Mouse (Mus musculus): ENCODE results near the gene Pde4c. TPM values are rescaled to one million over a fixed set of nuclear protein-coding genes. Genes with fewer than 3 reads are reported as not detected.

Gene Pde4c
- polyA plus RNA-seq, 1 experiment, result 6.2 TPM

GRCm38 (mm10) chr8:70725792-70726447, 2.4 kb downstream of the Pde4c start:
- Histone ChIP-seq H3K4me3 (ENCODE audit: control insufficient read depth, insufficient read depth, low read length) (no peak overlapping the region), H3K27me3 (ENCODE audit: control insufficient read depth, insufficient read depth, low read length) (no peaks in the 10 kb centered on the region; the same call in 1 of the 2 replicates), H3K36me3 (ENCODE audit: control insufficient read depth, insufficient read depth, low read length) (no peaks in the 10 kb centered on the region), H3K27ac (ENCODE audit: control insufficient read depth, insufficient read depth, low read length) (no peak overlapping the region), H3K4me1 (replicated peaks; ENCODE audit: control insufficient read depth, insufficient read depth, low read length) (peaks cover 12% of the 10 kb centered on the region)
- 51% methylated on average over 14 of the region's 14 CpGs for WGBS
- no peak for TF ChIP-seq CTCF (IDR thresholded peaks at IDR 0.05; ENCODE audit: borderline replicate concordance, control insufficient read depth, extremely low read depth, insufficient read depth, low read length, poor library complexity)
- TF ChIP-seq POLR2A (IDR thresholded peaks at IDR 0.05; ENCODE audit: control insufficient read depth, extremely low read depth, insufficient read depth, low read length, poor library complexity), result no peak
- DNase-seq, result no peak

GRCm38 (mm10) chr8:70726721-70727120, 3.2 kb downstream of the Pde4c start:
- Histone ChIP-seq H3K27ac (ENCODE audit: control insufficient read depth, insufficient read depth, low read length) (no peak overlapping the region), H3K4me1 (replicated peaks; ENCODE audit: control insufficient read depth, insufficient read depth, low read length) (peaks cover 12% of the 10 kb centered on the region), H3K27me3 (ENCODE audit: control insufficient read depth, insufficient read depth, low read length) (no peaks in the 10 kb centered on the region; the same call in 1 of the 2 replicates), H3K4me3 (ENCODE audit: control insufficient read depth, insufficient read depth, low read length) (no peak overlapping the region), H3K36me3 (ENCODE audit: control insufficient read depth, insufficient read depth, low read length) (no peaks in the 10 kb centered on the region)
- no peak for TF ChIP-seq CTCF (IDR thresholded peaks at IDR 0.05; ENCODE audit: borderline replicate concordance, control insufficient read depth, extremely low read depth, insufficient read depth, low read length, poor library complexity)
- TF ChIP-seq POLR2A (IDR thresholded peaks at IDR 0.05; ENCODE audit: control insufficient read depth, extremely low read depth, insufficient read depth, low read length, poor library complexity), result no peak
- no peak for DNase-seq
- 46% methylated on average over 11 of the region's 11 CpGs for WGBS

- peak overlapping the region; percentile 61 for H3K4me3 ChIP-seq (ENCODE audit: control insufficient read depth, insufficient read depth, low read length)
- H3K27ac ChIP-seq (ENCODE audit: control insufficient read depth, insufficient read depth, low read length), result no peak overlapping the region
- H3K4me1 ChIP-seq (replicated peaks; ENCODE audit: control insufficient read depth, insufficient read depth, low read length), result peaks cover 12% of the 10 kb centered on the region
- DNase-seq, result peak; percentile 37
- no peaks in the 10 kb centered on the region; the same call in 1 of the 2 replicates for H3K27me3 ChIP-seq (ENCODE audit: control insufficient read depth, insufficient read depth, low read length)
- TF ChIP-seq CTCF (IDR thresholded peaks at IDR 0.05; ENCODE audit: borderline replicate concordance, control insufficient read depth, extremely low read depth, insufficient read depth, low read length, poor library complexity) (peak; percentile 35; the same call in 1 of the 2 replicates), POLR2A (IDR thresholded peaks at IDR 0.05; ENCODE audit: control insufficient read depth, extremely low read depth, insufficient read depth, low read length, poor library complexity) (no peak)
- no peaks in the 10 kb centered on the region for H3K36me3 ChIP-seq (ENCODE audit: control insufficient read depth, insufficient read depth, low read length)
- WGBS, result 2% methylated on average over 34 of the region's 34 CpGs
These were observed 6.4 kb downstream of the Pde4c start for GRCm38 (mm10) chr8:70729808-70730475.

GRCm38 (mm10) chr8:70730956-70731355, 7.4 kb downstream of the Pde4c start:
- H3K36me3 ChIP-seq (ENCODE audit: control insufficient read depth, insufficient read depth, low read length), result no peaks in the 10 kb centered on the region
- DNase-seq, result no peak
- no peak overlapping the region for H3K4me3 ChIP-seq (ENCODE audit: control insufficient read depth, insufficient read depth, low read length)
- 83% methylated on average over 4 of the region's 4 CpGs for WGBS
- peaks cover 12% of the 10 kb centered on the region for H3K4me1 ChIP-seq (replicated peaks; ENCODE audit: control insufficient read depth, insufficient read depth, low read length)
- TF ChIP-seq POLR2A (IDR thresholded peaks at IDR 0.05; ENCODE audit: control insufficient read depth, extremely low read depth, insufficient read depth, low read length, poor library complexity) (no peak), CTCF (IDR thresholded peaks at IDR 0.05; ENCODE audit: borderline replicate concordance, control insufficient read depth, extremely low read depth, insufficient read depth, low read length, poor library complexity) (no peak)
- no peaks in the 10 kb centered on the region; the same call in 1 of the 2 replicates for H3K27me3 ChIP-seq (ENCODE audit: control insufficient read depth, insufficient read depth, low read length)
- no peak overlapping the region for H3K27ac ChIP-seq (ENCODE audit: control insufficient read depth, insufficient read depth, low read length)

GRCm38 (mm10) chr8:70737705-70738104, 14.2 kb downstream of the Pde4c start:
- DNase-seq, result no peak
- WGBS, result 87% methylated on average over 5 of the region's 5 CpGs
- H3K36me3 ChIP-seq (ENCODE audit: control insufficient read depth, insufficient read depth, low read length), result no peaks in the 10 kb centered on the region
- peaks cover 5% of the 10 kb centered on the region for H3K27me3 ChIP-seq (ENCODE audit: control insufficient read depth, insufficient read depth, low read length)
- no peak overlapping the region for H3K27ac ChIP-seq (ENCODE audit: control insufficient read depth, insufficient read depth, low read length)
- TF ChIP-seq POLR2A (IDR thresholded peaks at IDR 0.05; ENCODE audit: control insufficient read depth, extremely low read depth, insufficient read depth, low read length, poor library complexity) (no peak), CTCF (IDR thresholded peaks at IDR 0.05; ENCODE audit: borderline replicate concordance, control insufficient read depth, extremely low read depth, insufficient read depth, low read length, poor library complexity) (no peak)
- no peak overlapping the region for H3K4me3 ChIP-seq (ENCODE audit: control insufficient read depth, insufficient read depth, low read length)
- H3K4me1 ChIP-seq (replicated peaks; ENCODE audit: control insufficient read depth, insufficient read depth, low read length), result peaks cover 7% of the 10 kb centered on the region

GRCm38 (mm10) chr8:70738211-70738610, 14.7 kb downstream of the Pde4c start:
- TF ChIP-seq POLR2A (IDR thresholded peaks at IDR 0.05; ENCODE audit: control insufficient read depth, extremely low read depth, insufficient read depth, low read length, poor library complexity) (no peak), CTCF (IDR thresholded peaks at IDR 0.05; ENCODE audit: borderline replicate concordance, control insufficient read depth, extremely low read depth, insufficient read depth, low read length, poor library complexity) (no peak)
- H3K27me3 ChIP-seq (ENCODE audit: control insufficient read depth, insufficient read depth, low read length), result peaks cover 10% of the 10 kb centered on the region
- H3K36me3 ChIP-seq (ENCODE audit: control insufficient read depth, insufficient read depth, low read length), result no peaks in the 10 kb centered on the region
- DNase-seq, result no peak
- no peak overlapping the region for H3K4me3 ChIP-seq (ENCODE audit: control insufficient read depth, insufficient read depth, low read length)
- peaks cover 9% of the 10 kb centered on the region for H3K4me1 ChIP-seq (replicated peaks; ENCODE audit: control insufficient read depth, insufficient read depth, low read length)
- 37% methylated on average over 3 of the region's 3 CpGs for WGBS
- H3K27ac ChIP-seq (ENCODE audit: control insufficient read depth, insufficient read depth, low read length), result no peak overlapping the region
